Mouse (Mus musculus) forebrain, postnatal 0 days (tissue): ENCODE measurements around the gene Zdhhc20. TPM values are rescaled to one million over a fixed set of nuclear protein-coding genes. Genes with fewer than 3 reads are reported as not detected.
A peak's percentile ranks its signal among the peaks of the same experiment; 100 is the strongest.

Experiments used
- ATAC-seq: fragments of 200-750 bp; cut with Nextera tagmentation; 2 replicates; pipeline ENCODE4 v1.8.0; 2017; ENCODE audit warnings: mild to moderate bottlenecking, moderate library complexity
- DNase-seq: peaks from one replicate; pipeline ENCODE4 v3.0.0-alpha.2; 2015
- H3K27ac ChIP-seq: fragments of 300-500 bp; sonication (generic); 2 replicates; pipeline ENCODE4 v1.5.1; 2014; ENCODE audit warnings: low read depth, mild to moderate bottlenecking, antibody characterized with exemption, low read length, moderate library complexity, mixed read lengths
- H3K27me3 ChIP-seq: fragments of 300-500 bp; sonication (generic); 2 replicates; pipeline ENCODE4 v1.6.1; 2014; ENCODE audit warnings: mild to moderate bottlenecking, low read length, mixed read lengths; ENCODE audit not compliant: insufficient read depth
- H3K36me3 ChIP-seq: fragments of 300-500 bp; sonication (generic); 2 replicates; pipeline ENCODE4 v1.6.1; 2014; ENCODE audit warnings: mild to moderate bottlenecking, moderate library complexity; ENCODE audit not compliant: insufficient read depth
- H3K4me1 ChIP-seq: fragments of 300-500 bp; sonication (generic); 2 replicates; pipeline ENCODE4 v1.6.1; 2014; ENCODE audit warnings: antibody characterized with exemption; ENCODE audit not compliant: insufficient read depth
- H3K4me2 ChIP-seq: fragments of 300-500 bp; sonication (generic); 2 replicates; pipeline ENCODE4 v1.6.1; 2014; ENCODE audit warnings: low read depth, mild to moderate bottlenecking, moderate library complexity
- H3K4me3 ChIP-seq: fragments of 300-500 bp; sonication (generic); 2 replicates; pipeline ENCODE4 v1.5.1; 2014; ENCODE audit warnings: low read depth, low read length, mixed read lengths
- H3K9ac ChIP-seq: fragments of 300-500 bp; sonication (generic); 2 replicates; pipeline ENCODE4 v1.6.1; 2014; ENCODE audit warnings: mild to moderate bottlenecking
- H3K9me3 ChIP-seq: fragments of 300-500 bp; sonication (generic); 2 replicates; pipeline ENCODE4 v1.6.1; 2016; ENCODE audit warnings: low read length
- CTCF ChIP-seq: sonication (generic); IDR thresholded peaks from 2 replicates; pipeline ENCODE4 v1.5.1; 2016; ENCODE audit warnings: antibody characterized with exemption, control low read depth, low read depth
- WGBS: fragments of 180-500 bp; shearing (Covaris S2); extraction: QIAGEN DNeasy Blood & Tissue Kit; methylation state at CpG from one replicate; pipeline ENCODE4 v1.1.7; 2014; 5-methylcytosine and 5-hydroxymethylcytosine counted together
- microRNA-seq, 2 experiments: library from miRNA; unstranded; fragments of <30 nt; microRNA quantifications; one replicate each; pipeline ENCODE4; 2016
- polyA plus RNA-seq: library from polyadenylated mRNA; unstranded; fragments of >200 nt; fragmentation: Nextera tagmentation; extraction: Ambion mirVana; gene quantifications from 2 replicates; pipeline ENCODE4 v1.2.1, GENCODE M21; 2015
- total RNA-seq: library from RNA; depleted of rRNA; stranded (reverse); fragments of >200 nt; gene quantifications from 2 replicates; pipeline ENCODE4 v1.2.3, GENCODE M21; 2014; rRNA removed

Zdhhc20 gene
- total and polyA plus RNA-seq, 2 experiments from 2014 or later = 31.6 to 35.0 TPM

GRCm38 (mm10) chr14:57803731-57804130 is 86.3 kb downstream of the Zdhhc20 start:
- H3K36me3 ChIP-seq = peaks cover 54% of the 10 kb centered on the region
- H3K9ac ChIP-seq = no peak overlapping the region
- no peak for TF ChIP-seq CTCF
- no peak overlapping the region for H3K4me2 ChIP-seq
- H3K4me1 ChIP-seq = no peaks in the 10 kb centered on the region
- DNase-seq (no peak), ATAC-seq (no peak)
- 85% methylated on average over 4 of the region's 4 CpGs for WGBS
- no peaks in the 10 kb centered on the region for H3K27me3 ChIP-seq
- no peaks in the 10 kb centered on the region for H3K9me3 ChIP-seq
- no peak overlapping the region for H3K4me3 ChIP-seq
- no peak overlapping the region for H3K27ac ChIP-seq

- ATAC-seq = peak; percentile 99
Observed at GRCm38 (mm10) chr14:57797991-57798931, 91.8 kb downstream of the Zdhhc20 start, which contains the start of gene Sap18. TSS of gene Sap18 (plus strand) at chr14:57798180.

GRCm38 (mm10) chr14:57797551-57797950 is 92.5 kb downstream of the Zdhhc20 start:
- Histone ChIP-seq H3K36me3 (peaks cover 9% of the 10 kb centered on the region), H3K9me3 (no peaks in the 10 kb centered on the region), H3K9ac (peak overlapping the region; percentile 75), H3K4me1 (no peaks in the 10 kb centered on the region), H3K27ac (peak overlapping the region; percentile 73), H3K27me3 (no peaks in the 10 kb centered on the region), H3K4me2 (peak overlapping the region; percentile 79), H3K4me3 (peak overlapping the region; percentile 83)
- 12% methylated on average over 7 of the region's 7 CpGs for WGBS
- ATAC-seq (peak; percentile 40), DNase-seq (no peak)
- TF ChIP-seq CTCF = peak; percentile 42

More at GRCm38 (mm10) chr14:57797991-57798931, 91.8 kb downstream of the Zdhhc20 start, which contains the start of gene Sap18:
- H3K4me2 ChIP-seq = peak within 1 kb of the TSS; percentile 79
- H3K4me3 ChIP-seq = peak within 1 kb of the TSS; percentile 83
- no peaks in the 10 kb centered on the region for H3K27me3 ChIP-seq
- TF ChIP-seq CTCF = no peak
- DNase-seq = peak; percentile 100
- under 1% methylated on average over 98 of the region's 99 CpGs for WGBS
- H3K27ac ChIP-seq = peak within 1 kb of the TSS; percentile 82
- no peaks in the 10 kb centered on the region for H3K9me3 ChIP-seq
- H3K9ac ChIP-seq = peak within 1 kb of the TSS; percentile 75
- peaks cover 16% of the 10 kb centered on the region for H3K36me3 ChIP-seq
- H3K4me1 ChIP-seq = no peaks in the 10 kb centered on the region

- Histone ChIP-seq H3K4me3 (no peak overlapping the region), H3K9ac (no peak overlapping the region), H3K9me3 (no peaks in the 10 kb centered on the region), H3K4me2 (no peak overlapping the region), H3K27ac (no peak overlapping the region), H3K36me3 (no peaks in the 10 kb centered on the region), H3K4me1 (no peaks in the 10 kb centered on the region), H3K27me3 (no peaks in the 10 kb centered on the region)
- TF ChIP-seq CTCF = no peak
- ATAC-seq = no peak
- WGBS = 83% methylated on average over 4 of the region's 4 CpGs
- no peak for DNase-seq
Observed at GRCm38 (mm10) chr14:57791171-57791570, 98.9 kb downstream of the Zdhhc20 start.

GRCm38 (mm10) chr14:57789759-57790158 is 100.3 kb downstream of the Zdhhc20 start:
- Histone ChIP-seq H3K4me3 (no peak overlapping the region), H3K36me3 (no peaks in the 10 kb centered on the region), H3K4me1 (no peaks in the 10 kb centered on the region), H3K27me3 (no peaks in the 10 kb centered on the region), H3K27ac (no peak overlapping the region), H3K9me3 (no peaks in the 10 kb centered on the region), H3K4me2 (no peak overlapping the region), H3K9ac (no peak overlapping the region)
- DNase-seq (no peak), ATAC-seq (no peak)
- TF ChIP-seq CTCF = no peak
- WGBS = 95% methylated on average over 9 of the region's 9 CpGs

- no peak overlapping the region for H3K27ac ChIP-seq
- no peak overlapping the region for H3K4me3 ChIP-seq
- TF ChIP-seq CTCF = no peak
- H3K27me3 ChIP-seq = no peaks in the 10 kb centered on the region
- ATAC-seq (no peak), DNase-seq (no peak)
- no peaks in the 10 kb centered on the region for H3K9me3 ChIP-seq
- no peak overlapping the region for H3K4me2 ChIP-seq
- no peaks in the 10 kb centered on the region for H3K36me3 ChIP-seq
- 85% methylated on average over 2 of the region's 2 CpGs for WGBS
- H3K4me1 ChIP-seq = no peaks in the 10 kb centered on the region
- no peak overlapping the region for H3K9ac ChIP-seq
Observed at GRCm38 (mm10) chr14:57789311-57789710, 100.8 kb downstream of the Zdhhc20 start.

GRCm38 (mm10) chr14:57787406-57787805 is 102.7 kb downstream of the Zdhhc20 start:
- H3K27ac ChIP-seq = no peak overlapping the region
- TF ChIP-seq CTCF = no peak
- H3K4me2 ChIP-seq = no peak overlapping the region
- H3K36me3 ChIP-seq = no peaks in the 10 kb centered on the region
- no peaks in the 10 kb centered on the region for H3K27me3 ChIP-seq
- DNase-seq (no peak), ATAC-seq (no peak)
- H3K9me3 ChIP-seq = no peaks in the 10 kb centered on the region
- H3K9ac ChIP-seq = no peak overlapping the region
- WGBS = 56% methylated on average over 4 of the region's 4 CpGs
- no peaks in the 10 kb centered on the region for H3K4me1 ChIP-seq
- H3K4me3 ChIP-seq = no peak overlapping the region

Small RNA genes within 50 kb of the gene (microRNA-seq; reads per million reads assigned to microRNA genes)
- gene Mir3077 = 0.37 to 0.39 reads per million in 2 experiments

Other genes starting within 250 kb of the Zdhhc20 start
- gene Xpo4, start 224.8 kb downstream of the Zdhhc20 start, total RNA-seq = 18.9 and 21.2 TPM in 2 replicates
- gene Xpo4, start 224.8 kb downstream of the Zdhhc20 start, polyA plus RNA-seq = 6.0 and 8.5 TPM in 2 replicates
- gene Gm49361, start 144.2 kb downstream of the Zdhhc20 start, total RNA-seq = not detected in 2 replicates
- gene Gm49361, start 144.2 kb downstream of the Zdhhc20 start, polyA plus RNA-seq = not detected in 2 replicates
- 7.8 and 259 TPM in 2 replicates for gene Lats2, start 131.9 kb downstream of the Zdhhc20 start, total RNA-seq
- 3.9 and 5.0 TPM in 2 replicates for gene Lats2, start 131.9 kb downstream of the Zdhhc20 start, polyA plus RNA-seq
- gene Sap18, start 92.1 kb downstream of the Zdhhc20 start, total RNA-seq = 15.6 and 21.2 TPM in 2 replicates
- 26.8 and 31.6 TPM in 2 replicates for gene Sap18, start 92.1 kb downstream of the Zdhhc20 start, polyA plus RNA-seq
- 4.7 and 5.4 TPM in 2 replicates for gene Ska3, start 64.1 kb downstream of the Zdhhc20 start, total RNA-seq
- gene Ska3, start 64.1 kb downstream of the Zdhhc20 start, polyA plus RNA-seq = 3.9 and 6.2 TPM in 2 replicates
- 53.1 and 57.1 TPM in 2 replicates for gene Mrpl57, start 64.0 kb downstream of the Zdhhc20 start, total RNA-seq
- 234 and 291 TPM in 2 replicates for gene Mrpl57, start 64.0 kb downstream of the Zdhhc20 start, polyA plus RNA-seq
- gene Micu2, start 109.0 kb upstream of the Zdhhc20 start, total RNA-seq = 65.1 and 67.9 TPM in 2 replicates
- 66.8 and 72.1 TPM in 2 replicates for gene Micu2, start 109.0 kb upstream of the Zdhhc20 start, polyA plus RNA-seq
- 6.9 and 14.8 TPM in 2 replicates for gene Fgf9, start 180.3 kb upstream of the Zdhhc20 start, total RNA-seq
- 9.6 and 16.4 TPM in 2 replicates for gene Fgf9, start 180.3 kb upstream of the Zdhhc20 start, polyA plus RNA-seq